Mouse (Mus musculus): Measurements from ENCODE around the gene Dnah8.

DNA sequence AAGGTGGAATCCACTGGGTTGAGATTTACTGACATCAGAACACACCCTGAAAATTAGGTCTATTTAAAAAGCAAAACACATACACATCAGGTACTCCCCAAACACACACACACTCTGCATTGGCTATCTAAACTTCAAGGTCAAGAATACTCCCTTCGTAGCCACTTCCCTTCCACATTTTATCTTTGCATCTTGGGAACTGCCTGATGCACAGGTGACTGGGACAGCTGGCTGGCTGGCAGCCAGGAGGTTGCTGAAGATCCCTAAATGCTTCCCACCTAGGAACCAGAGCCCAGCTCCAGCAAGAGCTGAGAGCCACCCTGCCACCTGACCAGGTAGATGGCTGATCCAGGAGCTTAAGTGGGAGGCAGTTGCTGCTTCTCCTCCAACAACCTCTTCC, 212.9 kb downstream of the Dnah8 start:
- TF ChIP-seq CTCF (IDR thresholded peaks at IDR 0.05; ENCODE audit: extremely low read depth, insufficient read depth, low read length) = no peak
- TF ChIP-seq POLR2A (IDR thresholded peaks at IDR 0.05; ENCODE audit: extremely low read depth, insufficient read depth, low read length) = no peak
